Mouse (Mus musculus) kidney, adult 2 months (tissue): ENCODE data around the gene Upk3bl.

Experiments
- CTCF ChIP-seq: fragments of 200-500 bp; conservative IDR thresholded peaks from 2 replicates; pipeline ENCODE4 v1.5.1; 2011; ENCODE audit warnings: low read depth, mild to moderate bottlenecking, control low read depth, low read length, moderate library complexity, mixed read lengths; ENCODE audit not compliant: insufficient read depth, insufficient read length
- POLR2A ChIP-seq: fragments of 200-500 bp; IDR thresholded peaks from one replicate; pipeline ENCODE4 v1.6.1; 2011; ENCODE audit warnings: low read depth, low read length, control low read depth

DNA sequence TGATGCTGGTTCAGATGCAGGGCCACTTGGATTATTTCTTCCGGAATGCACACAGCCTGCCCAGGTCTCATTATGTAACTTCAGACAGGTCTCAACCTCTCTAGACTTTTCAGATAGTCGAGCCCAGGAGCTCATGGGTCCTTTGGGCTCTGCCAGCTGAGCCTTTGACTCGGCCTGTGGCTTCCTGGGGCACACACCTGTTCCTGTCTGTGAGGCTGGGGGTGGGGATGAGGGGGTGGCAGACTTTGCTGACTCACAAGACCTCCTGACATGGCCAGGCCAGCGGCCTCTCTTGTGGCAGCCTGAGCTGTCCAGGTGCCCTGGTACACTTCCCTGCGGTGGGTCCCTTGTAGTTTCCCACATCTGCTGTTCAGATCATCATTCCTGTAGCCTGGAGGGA is 37.6 kb downstream of the Upk3bl start:
- no peak for TF ChIP-seq POLR2A
- no peak for TF ChIP-seq CTCF
